In genomic region chr2:35680833-35681232, GRCm38 (mm10) we compare ENCODE assay signal across 9 mouse cellular contexts.
DNase-seq lines count a peak whose midpoint lies in the region; ATAC-seq and TF ChIP-seq lines count a peak whose summit lies in the region.
"Had no signal": no experiment of that assay in that cellular context is flagged by ENCODE, and none has a peak within 500 bp of the region (broad histone marks: within the 10 kb centered on the region; RNA-seq: fewer than 3 reads in every experiment).

No protein-coding gene starts in this region.

- H3K27me3 ChIP-seq in midbrain, postnatal 0 days (ENCODE audit: insufficient read depth, low read length): no peaks in the 10 kb centered on the region

- 49% methylated on average over 6 of the region's 6 CpGs for WGBS in midbrain, postnatal 0 days

- peak overlapping the region; percentile 44; the same call in 1 of the 2 replicates for H3K27ac ChIP-seq in left cerebral cortex, adult 2 months
- H3K27ac ChIP-seq in midbrain, postnatal 0 days (ENCODE audit: low read depth, low read length): no peak overlapping the region

- H3K36me3 ChIP-seq in midbrain, postnatal 0 days (ENCODE audit: insufficient read depth, low read length): no peaks in the 10 kb centered on the region

- no peak overlapping the region for H3K9ac ChIP-seq in midbrain, postnatal 0 days (replicated peaks; ENCODE audit: low read length, poor library complexity, severe bottlenecking)

- H3K4me2 ChIP-seq in midbrain, postnatal 0 days (ENCODE audit: low read depth, low read length, poor library complexity, severe bottlenecking): no peak overlapping the region

- H3K9me3 ChIP-seq in midbrain, postnatal 0 days (ENCODE audit: low read length): no peaks in the 10 kb centered on the region
- H3K9me3 ChIP-seq: megakaryocyte, embryonic 14.5 days had no signal

- intact Hi-C loops in left cerebral cortex, adult 2 months (cut with DNase I): no loop called here

- peak; percentile 53 for DNase-seq in adrenal gland, postnatal 10 days
- DNase-seq in adrenal gland, postnatal 4 days (ENCODE audit: low spot score in 2 of 2): no peak
- no peak for DNase-seq in left cerebral cortex, adult 2 months (ENCODE audit: extremely low spot score in 1 of 2, low spot score in 2 of 2)
- no peak for DNase-seq in left cerebral cortex, adult 11 months (ENCODE audit: low spot score)
- peak; percentile 50 for DNase-seq in kidney, postnatal 14 days
- DNase-seq in midbrain, postnatal 0 days (ENCODE audit: low spot score): peak; percentile 31
- no peak for DNase-seq in thymus, adult 18-20 months
- DNase-seq in gastrocnemius, adult 8-10 months (ENCODE audit: low spot score in 2 of 2): no peak

- H3K4me1 ChIP-seq in midbrain, postnatal 0 days (ENCODE audit: insufficient read depth, low read length): peaks cover 39% of the 10 kb centered on the region

- no peak for ATAC-seq in midbrain, postnatal 0 days (ENCODE audit: low FRiP score)

- H3K4me3 ChIP-seq in left cerebral cortex, adult 2 months: no peak overlapping the region
- H3K4me3 ChIP-seq in midbrain, postnatal 0 days (ENCODE audit: low read depth, low read length): no peak overlapping the region

- TF ChIP-seq CTCF in left cerebral cortex, adult 2 months (IDR thresholded peaks at IDR 0.05): no peak
- no peak for TF ChIP-seq CTCF in midbrain, postnatal 0 days (IDR thresholded peaks at IDR 0.05)

Comparison
In these comparisons a context has a peak if more than half of its experiments do, and no peak if none do; other contexts are left out.
1. DNase-seq: peak in adrenal gland, postnatal 10 days (single experiment), kidney, postnatal 14 days (single experiment) and midbrain, postnatal 0 days (single experiment); none in adrenal gland, postnatal 4 days (0 of 2), left cerebral cortex, adult 2 months (0 of 2), left cerebral cortex, adult 11 months (single experiment), thymus, adult 18-20 months (0 of 2) and gastrocnemius, adult 8-10 months (0 of 2).